Mouse (Mus musculus): ENCODE data around the gene Alg3. TPM values are rescaled to one million over a fixed set of nuclear protein-coding genes. Genes with fewer than 3 reads are reported as not detected.

Alg3 gene
- polyA plus RNA-seq, 1 experiment from 2014 or later: 44.6 TPM

- Histone ChIP-seq H3K4me3 (ENCODE audit: low read depth, low read length) (peak overlapping the region; percentile 78), H3K4me2 (ENCODE audit: low read depth, low read length) (peak overlapping the region; percentile 89), H3K36me3 (ENCODE audit: control insufficient read depth, insufficient read depth, low read length) (no peaks in the 10 kb centered on the region), H3K4me1 (ENCODE audit: control insufficient read depth, insufficient read depth, low read length) (peaks cover 8% of the 10 kb centered on the region; the same call in 1 of the 2 replicates), H3K9ac (replicated peaks; ENCODE audit: low read depth, low read length) (peak overlapping the region; percentile 78), H3K9me3 (ENCODE audit: control insufficient read depth, low read length) (no peaks in the 10 kb centered on the region), H3K27me3 (ENCODE audit: control insufficient read depth, insufficient read depth, low read length) (no peaks in the 10 kb centered on the region), H3K27ac (ENCODE audit: low read depth, low read length) (peak overlapping the region; percentile 97)
- ATAC-seq (ENCODE audit: low read depth): peak; percentile 36
- 1% methylated on average over 64 of the region's 83 CpGs for WGBS
Measured at GRCm38 (mm10) chr16:20619541-20620398, 8.2 kb upstream of the Alg3 start.

GRCm38 (mm10) chr16:20610501-20611356, 806 bp downstream of the Alg3 start:
- peak overlapping the region; percentile 76 for H3K9ac ChIP-seq (replicated peaks; ENCODE audit: low read depth, low read length)
- peak overlapping the region; percentile 83 for H3K27ac ChIP-seq (ENCODE audit: low read depth, low read length)
- peak; percentile 73 for ATAC-seq (ENCODE audit: low read depth)
- peaks cover 10% of the 10 kb centered on the region for H3K36me3 ChIP-seq (ENCODE audit: control insufficient read depth, insufficient read depth, low read length)
- peak overlapping the region; percentile 77 for H3K4me3 ChIP-seq (ENCODE audit: low read depth, low read length)
- H3K27me3 ChIP-seq (ENCODE audit: control insufficient read depth, insufficient read depth, low read length): no peaks in the 10 kb centered on the region
- peak overlapping the region; percentile 93 for H3K4me2 ChIP-seq (ENCODE audit: low read depth, low read length)
- H3K4me1 ChIP-seq (ENCODE audit: control insufficient read depth, insufficient read depth, low read length): peaks cover 17% of the 10 kb centered on the region
- WGBS: under 1% methylated on average over 28 of the region's 28 CpGs
- no peaks in the 10 kb centered on the region for H3K9me3 ChIP-seq (ENCODE audit: control insufficient read depth, low read length)

- no peaks in the 10 kb centered on the region for H3K27me3 ChIP-seq (ENCODE audit: control insufficient read depth, insufficient read depth, low read length)
- peaks cover 25% of the 10 kb centered on the region for H3K36me3 ChIP-seq (ENCODE audit: control insufficient read depth, insufficient read depth, low read length)
- no peak overlapping the region for H3K4me2 ChIP-seq (ENCODE audit: low read depth, low read length)
- peak; percentile 26; the same call in 1 of the 2 replicates for ATAC-seq (ENCODE audit: low read depth)
- no peak overlapping the region for H3K9ac ChIP-seq (replicated peaks; ENCODE audit: low read depth, low read length)
- H3K9me3 ChIP-seq (ENCODE audit: control insufficient read depth, low read length): no peaks in the 10 kb centered on the region
- no peak overlapping the region for H3K27ac ChIP-seq (ENCODE audit: low read depth, low read length)
- peaks cover 6% of the 10 kb centered on the region for H3K4me1 ChIP-seq (ENCODE audit: control insufficient read depth, insufficient read depth, low read length)
- 53% methylated on average over 9 of the region's 9 CpGs for WGBS
- no peak overlapping the region for H3K4me3 ChIP-seq (ENCODE audit: low read depth, low read length)
Measured at GRCm38 (mm10) chr16:20604705-20605104, 6.8 kb downstream of the Alg3 start.

GRCm38 (mm10) chr16:20600511-20600910, 11.0 kb downstream of the Alg3 start:
- 63% methylated on average over 5 of the region's 5 CpGs for WGBS
- Histone ChIP-seq H3K4me3 (ENCODE audit: low read depth, low read length) (no peak overlapping the region), H3K36me3 (ENCODE audit: control insufficient read depth, insufficient read depth, low read length) (peaks cover 13% of the 10 kb centered on the region), H3K27me3 (ENCODE audit: control insufficient read depth, insufficient read depth, low read length) (no peaks in the 10 kb centered on the region), H3K4me1 (ENCODE audit: control insufficient read depth, insufficient read depth, low read length) (no peaks in the 10 kb centered on the region), H3K4me2 (ENCODE audit: low read depth, low read length) (no peak overlapping the region), H3K27ac (ENCODE audit: low read depth, low read length) (no peak overlapping the region), H3K9ac (replicated peaks; ENCODE audit: low read depth, low read length) (no peak overlapping the region), H3K9me3 (ENCODE audit: control insufficient read depth, low read length) (no peaks in the 10 kb centered on the region)
- ATAC-seq (ENCODE audit: low read depth): no peak

- 77% methylated on average over 7 of the region's 7 CpGs for WGBS
- H3K27me3 ChIP-seq (ENCODE audit: control insufficient read depth, insufficient read depth, low read length): peaks cover 10% of the 10 kb centered on the region
- H3K4me1 ChIP-seq (ENCODE audit: control insufficient read depth, insufficient read depth, low read length): no peaks in the 10 kb centered on the region
- H3K9me3 ChIP-seq (ENCODE audit: control insufficient read depth, low read length): no peaks in the 10 kb centered on the region
- H3K27ac ChIP-seq (ENCODE audit: low read depth, low read length): no peak overlapping the region
- H3K4me3 ChIP-seq (ENCODE audit: low read depth, low read length): no peak overlapping the region
- 0 out of 2 replicates have a peak, but pooled peaks cover 3% of the 10 kb centered on the region for H3K36me3 ChIP-seq (ENCODE audit: control insufficient read depth, insufficient read depth, low read length)
- H3K9ac ChIP-seq (replicated peaks; ENCODE audit: low read depth, low read length): no peak overlapping the region
- no peak for ATAC-seq (ENCODE audit: low read depth)
- H3K4me2 ChIP-seq (ENCODE audit: low read depth, low read length): no peak overlapping the region
Measured at GRCm38 (mm10) chr16:20596687-20597441, 14.7 kb downstream of the Alg3 start.

- H3K4me1 ChIP-seq (ENCODE audit: control insufficient read depth, insufficient read depth, low read length): no peaks in the 10 kb centered on the region
- no peak overlapping the region for H3K27ac ChIP-seq (ENCODE audit: low read depth, low read length)
- no peak for ATAC-seq (ENCODE audit: low read depth)
- 81% methylated on average over 4 of the region's 4 CpGs for WGBS
- no peak overlapping the region for H3K4me2 ChIP-seq (ENCODE audit: low read depth, low read length)
- H3K36me3 ChIP-seq (ENCODE audit: control insufficient read depth, insufficient read depth, low read length): 0 out of 2 replicates have a peak, but pooled peaks cover 3% of the 10 kb centered on the region
- H3K4me3 ChIP-seq (ENCODE audit: low read depth, low read length): no peak overlapping the region
- H3K9me3 ChIP-seq (ENCODE audit: control insufficient read depth, low read length): no peaks in the 10 kb centered on the region
- no peak overlapping the region for H3K9ac ChIP-seq (replicated peaks; ENCODE audit: low read depth, low read length)
- peaks cover 21% of the 10 kb centered on the region for H3K27me3 ChIP-seq (ENCODE audit: control insufficient read depth, insufficient read depth, low read length)
Measured at GRCm38 (mm10) chr16:20595737-20596136, 15.8 kb downstream of the Alg3 start.

- Histone ChIP-seq H3K9me3 (ENCODE audit: control insufficient read depth, low read length) (no peaks in the 10 kb centered on the region), H3K9ac (replicated peaks; ENCODE audit: low read depth, low read length) (no peak overlapping the region), H3K27ac (ENCODE audit: low read depth, low read length) (no peak overlapping the region), H3K4me2 (ENCODE audit: low read depth, low read length) (no peak overlapping the region), H3K4me3 (ENCODE audit: low read depth, low read length) (no peak overlapping the region), H3K4me1 (ENCODE audit: control insufficient read depth, insufficient read depth, low read length) (no peaks in the 10 kb centered on the region), H3K36me3 (ENCODE audit: control insufficient read depth, insufficient read depth, low read length) (no peaks in the 10 kb centered on the region), H3K27me3 (ENCODE audit: control insufficient read depth, insufficient read depth, low read length) (peaks cover 26% of the 10 kb centered on the region)
- no peak for ATAC-seq (ENCODE audit: low read depth)
- 87% methylated on average over 7 of the region's 7 CpGs for WGBS
Measured at GRCm38 (mm10) chr16:20595060-20595673, 16.4 kb downstream of the Alg3 start.

- Histone ChIP-seq H3K36me3 (ENCODE audit: control insufficient read depth, insufficient read depth, low read length) (no peaks in the 10 kb centered on the region), H3K27ac (ENCODE audit: low read depth, low read length) (no peak overlapping the region), H3K4me2 (ENCODE audit: low read depth, low read length) (peak overlapping the region; percentile 75), H3K9ac (replicated peaks; ENCODE audit: low read depth, low read length) (peak overlapping the region; percentile 62), H3K9me3 (ENCODE audit: control insufficient read depth, low read length) (no peaks in the 10 kb centered on the region), H3K27me3 (ENCODE audit: control insufficient read depth, insufficient read depth, low read length) (peaks cover 31% of the 10 kb centered on the region), H3K4me3 (ENCODE audit: low read depth, low read length) (peak overlapping the region; percentile 47), H3K4me1 (ENCODE audit: control insufficient read depth, insufficient read depth, low read length) (peaks cover 4% of the 10 kb centered on the region; the same call in 1 of the 2 replicates)
- WGBS: 6% methylated on average over 47 of the region's 48 CpGs
- no peak for ATAC-seq (ENCODE audit: low read depth)
Measured at GRCm38 (mm10) chr16:20591076-20591705, 20.3 kb downstream of the Alg3 start.

All from neural tube, embryonic 14.5 days (tissue).